Mouse (Mus musculus): ENCODE results near the gene Pstpip1. TPM values are rescaled to one million over a fixed set of nuclear protein-coding genes. Genes with fewer than 3 reads are reported as not detected.

The Pstpip1 gene
- polyA plus RNA-seq, 1 experiment from 2014 or later: 0.58 TPM

- Histone ChIP-seq H3K27ac (no peak overlapping the region), H3K27me3 (replicated peaks) (no peaks in the 10 kb centered on the region), H3K4me1 (no peaks in the 10 kb centered on the region), H3K9me3 (no peaks in the 10 kb centered on the region), H3K4me2 (no peak overlapping the region), H3K4me3 (no peak overlapping the region), H3K36me3 (replicated peaks) (peaks cover 38% of the 10 kb centered on the region; the same call in 1 of the 2 replicates), H3K9ac (no peak overlapping the region)
- no peak for ATAC-seq (replicated peaks)
- WGBS: 87% methylated on average over 5 of the region's 5 CpGs
Measured at GRCm38 (mm10) chr9:56133970-56134369, 44.2 kb downstream of the Pstpip1 start.

GRCm38 (mm10) chr9:56134614-56135013, 44.9 kb downstream of the Pstpip1 start:
- Histone ChIP-seq H3K27ac (no peak overlapping the region), H3K9me3 (no peaks in the 10 kb centered on the region), H3K27me3 (replicated peaks) (no peaks in the 10 kb centered on the region), H3K36me3 (replicated peaks) (peaks cover 38% of the 10 kb centered on the region; the same call in 1 of the 2 replicates), H3K4me2 (no peak overlapping the region), H3K4me1 (no peaks in the 10 kb centered on the region), H3K4me3 (no peak overlapping the region), H3K9ac (no peak overlapping the region)
- 91% methylated on average over 4 of the region's 4 CpGs for WGBS
- no peak for ATAC-seq (replicated peaks)

GRCm38 (mm10) chr9:56135590-56136197, 45.9 kb downstream of the Pstpip1 start:
- Histone ChIP-seq H3K9me3 (no peaks in the 10 kb centered on the region), H3K4me2 (no peak overlapping the region), H3K4me1 (no peaks in the 10 kb centered on the region), H3K4me3 (no peak overlapping the region), H3K9ac (no peak overlapping the region), H3K27ac (no peak overlapping the region), H3K27me3 (replicated peaks) (no peaks in the 10 kb centered on the region), H3K36me3 (replicated peaks) (peaks cover 38% of the 10 kb centered on the region; the same call in 1 of the 2 replicates)
- WGBS: 94% methylated on average over 4 of the region's 4 CpGs
- ATAC-seq (replicated peaks): no peak

- WGBS: 88% methylated on average over 9 of the region's 9 CpGs
- H3K27me3 ChIP-seq (replicated peaks): no peaks in the 10 kb centered on the region
- peaks cover 33% of the 10 kb centered on the region; the same call in 1 of the 2 replicates for H3K36me3 ChIP-seq (replicated peaks)
- H3K4me1 ChIP-seq: no peaks in the 10 kb centered on the region
- no peak overlapping the region for H3K9ac ChIP-seq
- no peak overlapping the region for H3K4me3 ChIP-seq
- no peaks in the 10 kb centered on the region for H3K9me3 ChIP-seq
- no peak overlapping the region for H3K27ac ChIP-seq
- H3K4me2 ChIP-seq: no peak overlapping the region
- no peak for ATAC-seq (replicated peaks)
Measured at GRCm38 (mm10) chr9:56141776-56142175, 52.0 kb downstream of the Pstpip1 start.

- Histone ChIP-seq H3K4me3 (no peak overlapping the region), H3K4me1 (no peaks in the 10 kb centered on the region), H3K4me2 (no peak overlapping the region), H3K9ac (no peak overlapping the region), H3K27ac (no peak overlapping the region), H3K36me3 (replicated peaks) (peaks cover 26% of the 10 kb centered on the region; the same call in 1 of the 2 replicates), H3K9me3 (no peaks in the 10 kb centered on the region), H3K27me3 (replicated peaks) (no peaks in the 10 kb centered on the region)
- ATAC-seq (replicated peaks): no peak
- 93% methylated on average over 7 of the region's 7 CpGs for WGBS
Measured at GRCm38 (mm10) chr9:56144366-56145003, 54.7 kb downstream of the Pstpip1 start.

- Histone ChIP-seq H3K4me2 (no peak overlapping the region), H3K27ac (no peak overlapping the region), H3K4me1 (no peaks in the 10 kb centered on the region), H3K9me3 (no peaks in the 10 kb centered on the region), H3K4me3 (no peak overlapping the region), H3K27me3 (replicated peaks) (no peaks in the 10 kb centered on the region), H3K36me3 (replicated peaks) (peaks cover 23% of the 10 kb centered on the region; the same call in 1 of the 2 replicates), H3K9ac (no peak overlapping the region)
- 96% methylated on average over 16 of the region's 16 CpGs for WGBS
- no peak for ATAC-seq (replicated peaks)
Measured at GRCm38 (mm10) chr9:56146326-56146923, 56.7 kb downstream of the Pstpip1 start.

GRCm38 (mm10) chr9:56151745-56152481, 62.2 kb downstream of the Pstpip1 start:
- H3K4me2 ChIP-seq: no peak overlapping the region
- no peaks in the 10 kb centered on the region for H3K9me3 ChIP-seq
- H3K4me1 ChIP-seq: peaks cover 4% of the 10 kb centered on the region; the same call in 1 of the 2 replicates
- ATAC-seq (replicated peaks): 0 out of 2 replicates have a peak, but pooled peaks have one; percentile 50
- H3K9ac ChIP-seq: no peak overlapping the region
- no peaks in the 10 kb centered on the region for H3K36me3 ChIP-seq (replicated peaks)
- no peaks in the 10 kb centered on the region for H3K27me3 ChIP-seq (replicated peaks)
- H3K4me3 ChIP-seq: no peak overlapping the region
- WGBS: 40% methylated on average over 7 of the region's 7 CpGs
- H3K27ac ChIP-seq: no peak overlapping the region; the same call in 1 of the 2 replicates

- no peaks in the 10 kb centered on the region for H3K36me3 ChIP-seq (replicated peaks)
- no peak overlapping the region for H3K27ac ChIP-seq
- H3K4me2 ChIP-seq: no peak overlapping the region
- H3K4me3 ChIP-seq: no peak overlapping the region
- no peak overlapping the region for H3K9ac ChIP-seq
- ATAC-seq (replicated peaks): no peak
- 86% methylated on average over 4 of the region's 4 CpGs for WGBS
- H3K9me3 ChIP-seq: no peaks in the 10 kb centered on the region
- H3K4me1 ChIP-seq: peaks cover 4% of the 10 kb centered on the region; the same call in 1 of the 2 replicates
- H3K27me3 ChIP-seq (replicated peaks): no peaks in the 10 kb centered on the region
Measured at GRCm38 (mm10) chr9:56152482-56153007, 62.8 kb downstream of the Pstpip1 start.

- H3K4me1 ChIP-seq: peaks cover 20% of the 10 kb centered on the region
- no peak for ATAC-seq (replicated peaks)
Measured at GRCm38 (mm10) chr9:56154572-56154971, 64.8 kb downstream of the Pstpip1 start.

GRCm38 (mm10) chr9:56158077-56158476, 68.3 kb downstream of the Pstpip1 start:
- no peak for ATAC-seq (replicated peaks)
- Histone ChIP-seq H3K36me3 (replicated peaks) (no peaks in the 10 kb centered on the region), H3K27me3 (replicated peaks) (no peaks in the 10 kb centered on the region), H3K9me3 (no peaks in the 10 kb centered on the region), H3K4me2 (no peak overlapping the region), H3K4me1 (peaks cover 29% of the 10 kb centered on the region), H3K9ac (no peak overlapping the region), H3K4me3 (no peak overlapping the region), H3K27ac (no peak overlapping the region)
- WGBS: 73% methylated on average over 2 of the region's 2 CpGs

More at GRCm38 (mm10) chr9:56154572-56154971, 64.8 kb downstream of the Pstpip1 start:
- H3K27me3 ChIP-seq (replicated peaks): no peaks in the 10 kb centered on the region
- H3K9ac ChIP-seq: no peak overlapping the region
- no peaks in the 10 kb centered on the region for H3K36me3 ChIP-seq (replicated peaks)
- no peak overlapping the region for H3K27ac ChIP-seq
- no peak overlapping the region for H3K4me3 ChIP-seq
- H3K4me2 ChIP-seq: no peak overlapping the region
- WGBS: 93% methylated on average over 5 of the region's 5 CpGs
- H3K9me3 ChIP-seq: no peaks in the 10 kb centered on the region

GRCm38 (mm10) chr9:56159456-56159855, 69.7 kb downstream of the Pstpip1 start:
- WGBS: 9% methylated on average over 2 of the region's 2 CpGs
- Histone ChIP-seq H3K9ac (peak overlapping the region; percentile 96; the same call in 1 of the 2 replicates), H3K4me1 (peaks cover 25% of the 10 kb centered on the region), H3K36me3 (replicated peaks) (no peaks in the 10 kb centered on the region), H3K27ac (no peak overlapping the region), H3K4me2 (peak overlapping the region; percentile 64), H3K4me3 (peak overlapping the region; percentile 84), H3K27me3 (replicated peaks) (no peaks in the 10 kb centered on the region), H3K9me3 (no peaks in the 10 kb centered on the region)
- ATAC-seq (replicated peaks): no peak
